ENCODE assay signal across 14 mouse cellular contexts in the genomic region with DNA sequence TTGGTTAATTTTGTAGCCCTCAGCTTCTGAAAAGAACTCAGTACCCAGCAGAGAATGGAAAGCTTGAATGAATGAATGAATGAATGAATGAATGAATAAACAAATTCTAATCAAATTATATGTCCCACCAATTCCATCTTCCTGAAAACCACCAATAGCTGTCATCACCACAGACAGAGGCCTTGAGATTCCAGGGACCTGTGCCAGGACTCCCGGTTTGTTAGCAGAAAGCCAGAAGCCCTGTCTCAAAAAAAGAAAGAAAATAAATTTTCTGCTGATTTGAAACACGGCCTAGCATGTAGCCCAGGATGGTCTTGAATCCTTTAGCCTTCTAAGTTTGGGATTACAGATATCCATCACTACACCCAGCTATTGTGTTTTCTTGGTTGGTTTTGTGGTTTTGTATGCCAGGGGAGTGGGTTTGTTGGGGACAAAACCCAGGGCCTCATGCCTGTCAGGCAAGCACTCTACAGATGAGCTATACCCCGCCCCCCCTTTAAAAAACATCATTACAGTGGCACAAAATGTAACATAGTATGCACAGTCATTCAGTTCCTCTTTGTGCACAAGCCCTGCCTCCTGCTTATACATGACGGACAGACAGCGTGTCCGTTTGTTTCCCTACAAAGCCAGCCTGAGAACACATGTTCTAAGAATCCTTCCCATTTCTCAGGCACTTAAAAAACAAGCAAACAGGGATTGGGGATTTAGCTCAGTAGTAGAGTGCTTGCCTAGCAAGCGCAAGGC.
DNase-seq lines count a peak whose midpoint lies in the region; ATAC-seq and TF ChIP-seq lines count a peak whose summit lies in the region.
"Had no signal": no experiment of that assay in that cellular context is flagged by ENCODE, and none has a peak within 500 bp of the region (broad histone marks: within the 10 kb centered on the region; RNA-seq: fewer than 3 reads in every experiment).

No protein-coding gene starts in this region.

- peak overlapping the region; percentile 46 for H3K27ac ChIP-seq in midbrain, embryonic 10.5 days (replicated peaks)
- H3K27ac ChIP-seq in midbrain, embryonic 14.5 days (replicated peaks; ENCODE audit: low read depth, low read length): no peak overlapping the region
- H3K27ac ChIP-seq: liver, embryonic 15.5 days; neural tube, embryonic 15.5 days had no signal

- DNase-seq in midbrain, embryonic 10.5 days (ENCODE audit: low spot score): no peak
- DNase-seq in midbrain, embryonic 14.5 days: no peak
- peak; percentile 21 for DNase-seq in adipocyte (ENCODE audit: low spot score)
- DNase-seq in brain, embryonic 14.5 days (ENCODE audit: low read depth): peak; percentile 52
- no peak for DNase-seq in heart, postnatal 25 days (ENCODE audit: low spot score)
- DNase-seq in retina, embryonic 14.5 days (ENCODE audit: low spot score): no peak
- DNase-seq: kidney, postnatal 25 days; lung, postnatal 4 days; right cerebral cortex, postnatal 14 days; thymus, adult 2 months had no signal

- intact Hi-C loops in heart, postnatal 25 days (cut with DNase I): no loop called here

- 85% methylated on average over 7 of the region's 7 CpGs for WGBS in midbrain, embryonic 10.5 days
- 81% methylated on average over 7 of the region's 7 CpGs for WGBS in midbrain, embryonic 14.5 days

- no peak overlapping the region for H3K9ac ChIP-seq in midbrain, embryonic 14.5 days (replicated peaks; ENCODE audit: low read length)
- H3K9ac ChIP-seq: liver, embryonic 15.5 days; neural tube, embryonic 15.5 days had no signal

- no peak for ATAC-seq in midbrain, embryonic 14.5 days (ENCODE audit: low FRiP score, low TSS enrichment)
- ATAC-seq in inflammation-experienced regulatory T-cells, adult 6 months: no peak
- ATAC-seq: forebrain, embryonic 16.5 days had no signal

- no peak for TF ChIP-seq POLR2A in brain, embryonic 14.5 days (IDR thresholded peaks at IDR 0.05; ENCODE audit: borderline replicate concordance, extremely low read depth, insufficient read depth, insufficient read length, poor library complexity, severe bottlenecking)

- no peaks in the 10 kb centered on the region for H3K9me3 ChIP-seq in midbrain, embryonic 10.5 days (replicated peaks)
- no peaks in the 10 kb centered on the region for H3K9me3 ChIP-seq in midbrain, embryonic 14.5 days (ENCODE audit: control insufficient read depth, low read length)
- H3K9me3 ChIP-seq: liver, embryonic 15.5 days; neural tube, embryonic 15.5 days had no signal

- H3K36me3 ChIP-seq in midbrain, embryonic 10.5 days: no peaks in the 10 kb centered on the region
- no peaks in the 10 kb centered on the region for H3K36me3 ChIP-seq in midbrain, embryonic 14.5 days (ENCODE audit: control insufficient read depth, insufficient read depth, low read length)
- H3K36me3 ChIP-seq: liver, embryonic 15.5 days; neural tube, embryonic 15.5 days had no signal

- TF ChIP-seq CTCF in brain, embryonic 14.5 days (IDR thresholded peaks at IDR 0.05; ENCODE audit: borderline replicate concordance, extremely low read depth, insufficient read depth, insufficient read length): no peak

- H3K27me3 ChIP-seq in midbrain, embryonic 10.5 days (ENCODE audit: low read depth, poor library complexity, severe bottlenecking): no peaks in the 10 kb centered on the region
- no peaks in the 10 kb centered on the region for H3K27me3 ChIP-seq in midbrain, embryonic 14.5 days (ENCODE audit: control insufficient read depth, insufficient read depth, low read length)
- H3K27me3 ChIP-seq: liver, embryonic 15.5 days; neural tube, embryonic 15.5 days had no signal

- H3K4me3 ChIP-seq in midbrain, embryonic 10.5 days: no peak overlapping the region
- H3K4me3 ChIP-seq in midbrain, embryonic 14.5 days (replicated peaks; ENCODE audit: low read depth, low read length): no peak overlapping the region
- H3K4me3 ChIP-seq: liver, embryonic 15.5 days; neural tube, embryonic 15.5 days had no signal

- H3K4me2 ChIP-seq in midbrain, embryonic 14.5 days (ENCODE audit: low read length): no peak overlapping the region
- H3K4me2 ChIP-seq: liver, embryonic 15.5 days; neural tube, embryonic 15.5 days had no signal

- H3K4me1 ChIP-seq in midbrain, embryonic 10.5 days: peaks cover 9% of the 10 kb centered on the region
- H3K4me1 ChIP-seq in midbrain, embryonic 14.5 days (ENCODE audit: control insufficient read depth, insufficient read depth, low read length): no peaks in the 10 kb centered on the region
- H3K4me1 ChIP-seq: liver, embryonic 15.5 days; neural tube, embryonic 15.5 days had no signal

Comparison
In these comparisons a context has a peak if more than half of its experiments do, and no peak if none do; other contexts are left out.
1. DNase-seq: peak in adipocyte (single experiment) and brain, embryonic 14.5 days (single experiment); none in midbrain, embryonic 10.5 days (single experiment), midbrain, embryonic 14.5 days (single experiment), heart, postnatal 25 days (single experiment) and retina, embryonic 14.5 days (single experiment).